Mouse (Mus musculus): ENCODE data around the gene Dync1i2. TPM values are rescaled to one million over a fixed set of nuclear protein-coding genes. Genes with fewer than 3 reads are reported as not detected.

The Dync1i2 gene
- 4.1 and 5.8 TPM in 2 replicates for polyA plus RNA-seq (2012)

DNA sequence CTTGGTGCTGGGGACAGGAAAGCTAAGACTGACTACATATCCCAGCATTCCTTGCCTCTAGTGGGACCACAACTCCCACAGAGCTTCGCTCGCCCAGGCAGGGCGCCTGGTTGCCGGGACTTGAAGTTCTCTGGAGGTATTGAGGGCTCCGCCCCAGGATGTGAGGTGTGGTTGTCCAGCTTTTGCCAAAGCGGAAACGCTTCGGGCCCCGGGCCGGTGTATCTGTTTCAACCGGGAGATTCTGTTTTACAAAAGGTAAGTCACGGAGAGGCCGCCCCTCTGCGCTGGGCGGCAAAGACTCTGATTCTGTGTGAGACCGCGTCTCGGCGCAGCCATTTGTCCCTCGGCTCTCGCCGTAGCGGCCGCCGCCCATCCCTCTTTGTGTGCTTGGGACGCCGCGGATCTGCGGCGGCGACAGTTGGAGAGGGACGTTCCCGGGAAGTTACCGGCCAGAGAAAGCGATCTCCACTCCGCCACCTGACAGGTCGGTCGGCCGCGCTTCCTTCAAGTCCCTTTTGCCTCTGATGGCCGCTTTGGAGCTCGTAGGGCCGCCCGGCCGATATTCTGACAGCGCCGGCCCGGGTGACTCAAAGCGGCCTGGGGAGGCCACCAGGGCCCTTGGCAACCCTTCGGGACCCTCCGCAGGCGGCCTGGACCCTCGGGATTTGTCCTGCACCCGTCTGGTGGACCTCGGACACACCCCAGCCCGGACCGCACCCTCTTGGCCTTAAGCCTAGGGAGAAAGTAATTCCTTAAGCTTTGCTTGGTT is at the start of gene Dync1i2:
TSS of gene Dync1i2 (plus strand) at position 116 of the 769 bp plus-strand sequence.
- TF ChIP-seq GATA1 (IDR thresholded peaks at IDR 0.05; ENCODE audit: low read length) = no peak

DNA sequence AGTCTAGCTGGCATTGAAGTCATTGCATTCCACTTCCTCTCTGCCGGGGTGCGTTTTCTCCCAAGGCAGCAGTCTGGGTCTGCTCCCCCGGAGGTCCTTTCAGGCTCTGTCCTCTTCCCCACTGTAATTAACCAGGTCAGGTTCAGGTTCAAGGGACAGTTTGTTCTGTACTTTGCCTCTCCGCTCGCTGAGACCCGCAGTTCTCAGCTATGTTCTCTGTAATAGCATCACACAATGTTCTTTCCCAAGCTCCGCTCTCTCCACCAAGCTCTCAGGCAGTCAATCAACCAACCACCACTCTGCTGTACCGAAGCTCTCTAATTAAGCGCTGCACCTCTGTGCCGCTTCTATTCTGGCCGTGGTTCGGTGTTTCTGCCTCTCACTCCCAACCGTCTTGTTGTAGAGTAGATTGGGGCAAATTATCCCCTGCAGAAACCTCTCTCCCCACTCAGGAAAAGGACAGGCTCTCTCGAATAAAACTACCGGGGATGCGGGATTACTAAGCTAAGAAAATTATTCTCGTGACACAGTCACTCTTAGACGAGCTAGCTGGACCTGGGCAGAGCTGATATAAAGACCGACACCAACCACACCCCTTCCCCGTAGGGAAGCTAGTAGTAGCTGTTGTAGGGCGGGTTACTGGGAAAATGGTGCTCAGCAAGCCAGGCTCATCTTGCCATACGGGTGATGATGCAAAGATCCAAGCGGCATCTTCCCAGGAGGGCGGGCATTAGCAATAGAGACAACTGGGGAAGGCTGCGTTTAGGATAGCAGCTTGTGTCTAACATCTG is 48.5 kb upstream of the Dync1i2 start:
- no peak for TF ChIP-seq GATA1 (IDR thresholded peaks at IDR 0.05; ENCODE audit: low read length)

DNA sequence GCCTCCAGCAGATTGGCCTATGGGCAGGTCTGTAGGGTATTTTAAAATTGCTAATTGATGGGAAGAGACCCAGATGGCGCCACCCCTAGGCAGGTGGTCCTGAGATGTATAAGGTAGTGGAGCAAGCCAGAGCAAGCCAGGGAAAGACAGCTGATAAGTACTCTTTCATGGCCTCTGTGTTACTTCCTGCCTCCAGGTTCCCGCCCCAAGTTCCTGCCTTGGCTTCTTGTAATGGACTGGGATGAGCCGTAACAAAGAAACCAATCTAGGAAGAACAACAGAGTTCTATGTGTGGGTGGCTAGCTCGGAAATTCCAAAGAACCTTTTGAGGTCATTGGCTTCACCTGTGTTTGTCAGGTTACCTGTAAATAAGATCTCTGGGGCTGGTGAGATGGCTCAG is 44.3 kb upstream of the Dync1i2 start:
- TF ChIP-seq GATA1 (IDR thresholded peaks at IDR 0.05; ENCODE audit: low read length) = no peak

DNA sequence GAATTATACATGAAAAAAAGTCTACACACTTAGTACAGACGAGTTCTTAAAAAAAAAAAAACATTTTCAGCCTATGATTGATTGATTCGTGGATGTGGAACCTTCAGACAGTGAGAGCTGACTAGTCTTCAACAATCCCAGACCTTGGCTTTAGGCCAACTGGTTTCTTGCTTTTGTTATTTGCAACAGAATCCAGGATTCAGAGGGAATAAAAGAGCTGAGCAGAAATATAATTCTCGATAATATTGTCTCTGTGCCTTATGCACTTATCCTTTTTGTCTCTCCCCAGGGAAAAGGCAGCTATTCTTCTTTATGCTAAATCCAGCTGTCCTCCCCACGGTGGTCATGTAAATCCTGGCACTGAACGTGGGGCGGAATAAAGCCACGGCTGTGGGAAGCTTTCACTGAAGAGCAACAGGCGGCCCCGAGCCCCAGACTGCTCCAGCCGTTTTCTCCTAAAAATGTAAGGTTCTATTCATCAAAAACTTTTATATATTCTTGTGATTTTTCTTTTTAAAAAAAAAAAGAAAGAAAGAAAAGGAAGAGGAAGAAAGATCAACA is 43.0 kb upstream of the Dync1i2 start:
- no peak for TF ChIP-seq GATA1 (IDR thresholded peaks at IDR 0.05; ENCODE audit: low read length)

GRCm38 (mm10) chr2:71173031-71173430 is 38.5 kb upstream of the Dync1i2 start:
- no peak for TF ChIP-seq GATA1 (IDR thresholded peaks at IDR 0.05; ENCODE audit: low read length)

GRCm38 (mm10) chr2:71176329-71177249 is 34.9 kb upstream of the Dync1i2 start:
- no peak for TF ChIP-seq GATA1 (IDR thresholded peaks at IDR 0.05; ENCODE audit: low read length)

- TF ChIP-seq GATA1 (IDR thresholded peaks at IDR 0.05; ENCODE audit: low read length) = no peak
Observed at GRCm38 (mm10) chr2:71177250-71177615, 34.3 kb upstream of the Dync1i2 start.

GRCm38 (mm10) chr2:71177760-71178159 is 33.7 kb upstream of the Dync1i2 start:
- no peak for TF ChIP-seq GATA1 (IDR thresholded peaks at IDR 0.05; ENCODE audit: low read length)

- TF ChIP-seq GATA1 (IDR thresholded peaks at IDR 0.05; ENCODE audit: low read length) = no peak
Observed at GRCm38 (mm10) chr2:71179716-71180115, 31.8 kb upstream of the Dync1i2 start.

DNA sequence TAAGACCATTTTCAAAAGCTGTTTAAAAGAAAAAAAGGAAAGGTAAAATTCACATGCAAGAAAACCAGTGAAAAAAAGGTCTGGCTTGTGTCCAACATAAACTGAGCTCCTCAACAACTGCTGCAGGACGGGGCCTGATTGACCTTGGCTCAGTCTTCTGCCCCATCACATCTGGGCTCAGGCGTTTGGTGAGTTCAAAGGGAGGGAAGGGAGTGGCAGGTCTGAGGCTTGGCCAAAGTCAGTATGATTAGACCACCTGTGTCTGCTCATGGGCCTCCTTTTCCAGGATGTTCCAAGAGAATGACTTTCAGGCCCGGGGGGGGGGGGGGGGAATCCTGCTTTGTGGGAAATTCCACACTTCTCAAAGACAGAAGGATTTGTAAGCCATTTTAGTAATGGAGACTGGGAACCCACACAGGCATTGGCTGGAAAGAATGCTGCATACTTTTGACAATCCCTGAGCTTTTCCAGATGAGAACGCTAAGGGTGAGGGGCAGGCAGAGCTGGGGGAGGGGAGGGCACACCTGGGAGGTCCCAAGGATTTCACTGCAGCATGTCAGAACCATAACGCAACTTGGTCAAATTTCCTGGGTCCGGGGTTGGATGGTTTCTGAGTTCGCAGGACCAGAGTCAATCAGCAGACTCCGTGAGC is 30.8 kb upstream of the Dync1i2 start:
- TF ChIP-seq GATA1 (IDR thresholded peaks at IDR 0.05; ENCODE audit: low read length) = no peak

- no peak for TF ChIP-seq GATA1 (IDR thresholded peaks at IDR 0.05; ENCODE audit: low read length)
Observed at GRCm38 (mm10) chr2:71187950-71188349, 23.6 kb upstream of the Dync1i2 start.

- no peak for TF ChIP-seq GATA1 (IDR thresholded peaks at IDR 0.05; ENCODE audit: low read length)
Observed at GRCm38 (mm10) chr2:71188861-71189260, 22.6 kb upstream of the Dync1i2 start.

DNA sequence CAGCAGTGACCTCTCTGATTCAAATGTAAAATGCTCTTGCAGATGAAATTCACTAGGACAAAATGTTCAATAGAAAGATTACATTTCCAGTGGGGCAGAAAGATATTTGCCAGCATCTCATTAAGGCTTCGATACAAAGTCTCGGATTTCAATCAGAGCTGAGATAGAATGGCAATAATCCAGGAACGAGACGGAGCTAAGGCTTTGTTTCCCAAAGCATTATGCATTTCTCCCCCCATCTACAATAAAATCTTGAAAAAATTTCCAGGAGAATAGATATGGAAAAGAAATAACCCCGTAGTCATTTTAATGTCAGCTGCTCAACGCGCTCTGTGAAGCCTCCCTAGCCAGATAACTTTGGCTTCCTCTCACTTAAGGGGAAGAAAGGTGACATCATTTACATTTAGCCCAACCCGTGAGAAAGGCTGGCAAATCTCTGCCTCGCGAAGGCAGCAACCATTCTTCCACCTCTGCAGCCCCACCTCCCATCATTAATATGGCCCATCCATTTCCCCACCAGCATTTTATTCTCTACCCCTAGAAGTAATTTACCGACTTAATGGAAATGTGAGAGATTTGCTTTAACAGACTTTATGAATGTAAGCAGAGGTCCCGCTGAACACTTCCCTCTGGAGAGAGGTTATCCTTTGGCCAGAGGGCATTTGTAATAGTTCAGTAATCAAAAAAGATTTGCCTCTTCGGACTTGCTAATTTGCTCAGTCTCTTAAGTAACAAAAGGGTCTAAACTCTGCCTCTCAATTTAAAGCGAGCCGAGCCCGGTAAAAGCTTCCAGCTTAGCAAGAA is 19.9 kb upstream of the Dync1i2 start:
- TF ChIP-seq GATA1 (IDR thresholded peaks at IDR 0.05; ENCODE audit: low read length) = no peak

DNA sequence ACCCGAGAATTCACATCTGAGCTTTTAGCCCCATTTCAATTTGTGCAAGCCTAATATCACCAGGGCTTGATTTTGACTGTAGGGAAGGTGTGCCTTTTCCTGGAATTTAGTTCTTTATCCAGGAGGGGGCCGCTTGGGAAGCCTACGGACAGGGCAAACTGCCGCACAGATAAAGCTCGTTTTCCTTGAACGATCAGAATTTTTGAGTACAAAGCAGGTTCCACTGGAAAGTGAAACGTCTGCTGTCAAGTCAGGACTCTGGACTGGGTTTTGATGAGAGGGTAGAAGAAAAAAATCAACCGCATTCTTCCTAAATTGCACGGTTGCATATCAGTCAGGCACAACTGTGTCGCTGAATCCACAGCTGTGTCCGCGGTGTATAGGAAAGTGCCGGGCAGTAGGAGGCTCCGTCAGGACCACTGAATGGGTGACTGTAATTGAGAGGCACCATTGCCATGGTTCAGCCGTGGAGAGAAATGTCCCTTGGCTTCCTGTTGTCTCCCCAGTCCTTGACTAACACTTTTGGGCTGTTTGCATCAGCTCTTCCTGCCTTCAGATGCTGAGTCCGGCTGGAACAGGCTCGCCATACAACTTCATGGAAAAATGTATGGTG is 19.2 kb upstream of the Dync1i2 start:
- TF ChIP-seq GATA1 (IDR thresholded peaks at IDR 0.05; ENCODE audit: low read length) = no peak
